Mouse (Mus musculus) liver, adult 2 months (tissue): ENCODE measurements around the gene Mcrs1. TPM values are rescaled to one million over a fixed set of nuclear protein-coding genes. Genes with fewer than 3 reads are reported as not detected.
A peak's percentile ranks its signal among the peaks of the same experiment; 100 is the strongest.

Experiments
- DNase-seq: peaks from one replicate; pipeline ENCODE4 v3.0.0-alpha.2; 2011; ENCODE audit warnings: low read depth, low spot score; ENCODE audit errors: extremely low read depth
- H3K27ac ChIP-seq: fragments of 200-500 bp; replicated peaks from 2 replicates; pipeline ENCODE4 v1.5.1; 2012; ENCODE audit warnings: low read depth, mild to moderate bottlenecking, control low read depth, inconsistent platforms, low read length; ENCODE audit not compliant: insufficient read depth
- H3K27me3 ChIP-seq: fragments of 200-500 bp; 2 replicates; pipeline ENCODE4 v1.6.1; 2012; ENCODE audit warnings: mild to moderate bottlenecking, moderate library complexity, low read length, inconsistent platforms; ENCODE audit not compliant: control insufficient read depth, insufficient read depth
- H3K36me3 ChIP-seq: fragments of 200-500 bp; 2 replicates; pipeline ENCODE4 v1.6.1; 2012; ENCODE audit warnings: low read length, inconsistent platforms; ENCODE audit not compliant: control insufficient read depth, insufficient read depth
- H3K4me1 ChIP-seq: fragments of 200-500 bp; 2 replicates; pipeline ENCODE4 v1.6.1; 2011; ENCODE audit warnings: low read length; ENCODE audit not compliant: control insufficient read depth, insufficient read depth
- H3K4me3 ChIP-seq: fragments of 200-500 bp; 2 replicates; pipeline ENCODE4 v1.5.1; 2011; ENCODE audit warnings: low read depth, mild to moderate bottlenecking, control low read depth, low read length, moderate library complexity; ENCODE audit not compliant: insufficient read depth
- H3K79me2 ChIP-seq: fragments of 200-500 bp; 2 replicates; pipeline ENCODE4 v1.6.1; 2012; ENCODE audit warnings: inconsistent platforms, mild to moderate bottlenecking, low read length, moderate library complexity; ENCODE audit not compliant: control insufficient read depth, insufficient read depth
- H3K9ac ChIP-seq: fragments of 200-500 bp; 2 replicates; pipeline ENCODE4 v1.6.1; 2012; ENCODE audit warnings: low read depth, mild to moderate bottlenecking, control low read depth, inconsistent platforms, low read length
- CTCF ChIP-seq: fragments of 200-500 bp; IDR thresholded peaks from 2 replicates; pipeline ENCODE4 v1.5.1; 2011; ENCODE audit warnings: low read depth, low read length, control low read depth
- POLR2A ChIP-seq: fragments of 200-500 bp; IDR thresholded peaks from 2 replicates; pipeline ENCODE4 v1.6.1; 2011; ENCODE audit warnings: low read length, control low read depth; ENCODE audit not compliant: insufficient read depth; ENCODE audit errors: extremely low read depth
- whole genome bisulfite sequencing: fragments of 180-500 bp; shearing (Covaris S2); methylation state at CpG from one replicate; pipeline ENCODE4 v1.1.7; 2018; 5-methylcytosine and 5-hydroxymethylcytosine counted together
- polyA plus RNA-seq: library from polyadenylated mRNA; depleted of rRNA; stranded (reverse); fragments of >200 nt; gene quantifications from 2 replicates; pipeline ENCODE4 v1.2.3, GENCODE M21; 2012; rRNA removed
- total RNA-seq: library from RNA; depleted of rRNA; stranded (reverse); fragments of >200 nt; gene quantifications from 2 replicates; pipeline ENCODE4 v1.2.3, GENCODE M21; 2014; rRNA removed

The Mcrs1 gene
- total RNA-seq, result 8.9 and 10.8 TPM in 2 replicates
- 12.3 and 15.0 TPM in 2 replicates for polyA plus RNA-seq

GRCm38 (mm10) chr15:99251626-99252380 lies at the start of gene Mcrs1:
Gene Mcrs1, minus strand, starts transcription at chr15:99251961.
- WGBS, result under 1% methylated on average over 52 of the region's 52 CpGs
- Histone ChIP-seq H3K9ac (peak within 1 kb of the TSS; percentile 84), H3K4me1 (peaks cover 5% of the 10 kb centered on the region; the same call in 1 of the 2 replicates), H3K27ac (peak within 1 kb of the TSS; percentile 96), H3K27me3 (no peaks in the 10 kb centered on the region), H3K36me3 (peaks cover 3% of the 10 kb centered on the region; the same call in 1 of the 2 replicates), H3K79me2 (peaks cover 5% of the 10 kb centered on the region; the same call in 1 of the 2 replicates), H3K4me3 (peak within 1 kb of the TSS; percentile 84)
- peak; percentile 96 for DNase-seq
- TF ChIP-seq CTCF (no peak), POLR2A (0 out of 2 replicates have a peak, but pooled peaks have one; percentile 22)

GRCm38 (mm10) chr15:99296213-99296612 lies 44.5 kb upstream of the Mcrs1 start:
- no peaks in the 10 kb centered on the region for H3K79me2 ChIP-seq
- H3K27ac ChIP-seq, result no peak overlapping the region
- no peaks in the 10 kb centered on the region for H3K36me3 ChIP-seq
- peaks cover 7% of the 10 kb centered on the region; the same call in 1 of the 2 replicates for H3K4me1 ChIP-seq
- no peak overlapping the region for H3K4me3 ChIP-seq
- no peak overlapping the region for H3K9ac ChIP-seq
- H3K27me3 ChIP-seq, result no peaks in the 10 kb centered on the region
- no peak for DNase-seq
- TF ChIP-seq CTCF (no peak), POLR2A (no peak)
- WGBS, result 56% methylated on average over 5 of the region's 5 CpGs

GRCm38 (mm10) chr15:99295484-99295981 lies 43.8 kb upstream of the Mcrs1 start, which contains the start of gene Fam186b:
Gene Fam186b, minus strand, starts transcription at chr15:99295888.
- Histone ChIP-seq H3K79me2 (no peaks in the 10 kb centered on the region), H3K9ac (peak within 1 kb of the TSS; percentile 84), H3K36me3 (no peaks in the 10 kb centered on the region), H3K4me3 (peak within 1 kb of the TSS; percentile 90), H3K27ac (no peak within 1 kb of the TSS; the same call in 1 of the 2 replicates), H3K27me3 (no peaks in the 10 kb centered on the region), H3K4me1 (peaks cover 7% of the 10 kb centered on the region; the same call in 1 of the 2 replicates)
- TF ChIP-seq CTCF (no peak), POLR2A (no peak)
- 2% methylated on average over 11 of the region's 17 CpGs for WGBS
- DNase-seq, result no peak

GRCm38 (mm10) chr15:99294813-99295374 lies 43.1 kb upstream of the Mcrs1 start, which contains the start of gene Prpf40b:
Gene Prpf40b, plus strand, starts transcription at chr15:99295087.
- Histone ChIP-seq H3K9ac (peak within 1 kb of the TSS; percentile 84), H3K4me1 (peaks cover 7% of the 10 kb centered on the region; the same call in 1 of the 2 replicates), H3K36me3 (no peaks in the 10 kb centered on the region), H3K27ac (no peak within 1 kb of the TSS; the same call in 1 of the 2 replicates), H3K79me2 (no peaks in the 10 kb centered on the region), H3K27me3 (no peaks in the 10 kb centered on the region), H3K4me3 (peak within 1 kb of the TSS; percentile 90)
- TF ChIP-seq POLR2A (peak; percentile 38; the same call in 1 of the 2 replicates), CTCF (peak; percentile 43)
- WGBS, result under 1% methylated on average over 61 of the region's 64 CpGs
- peak; percentile 66 for DNase-seq

GRCm38 (mm10) chr15:99294287-99294686 lies 42.5 kb upstream of the Mcrs1 start:
- H3K79me2 ChIP-seq, result no peaks in the 10 kb centered on the region
- H3K9ac ChIP-seq, result peak overlapping the region; percentile 30; the same call in 1 of the 2 replicates
- TF ChIP-seq CTCF, result no peak
- TF ChIP-seq POLR2A, result no peak
- no peak overlapping the region for H3K27ac ChIP-seq
- H3K27me3 ChIP-seq, result no peaks in the 10 kb centered on the region
- H3K36me3 ChIP-seq, result no peaks in the 10 kb centered on the region
- peak overlapping the region; percentile 90 for H3K4me3 ChIP-seq
- H3K4me1 ChIP-seq, result peaks cover 7% of the 10 kb centered on the region; the same call in 1 of the 2 replicates
- WGBS, result 14% methylated on average over 16 of the region's 16 CpGs
- DNase-seq, result no peak
